Mouse (Mus musculus): Measurements from ENCODE around the gene Cpvl.

The Cpvl gene

DNA sequence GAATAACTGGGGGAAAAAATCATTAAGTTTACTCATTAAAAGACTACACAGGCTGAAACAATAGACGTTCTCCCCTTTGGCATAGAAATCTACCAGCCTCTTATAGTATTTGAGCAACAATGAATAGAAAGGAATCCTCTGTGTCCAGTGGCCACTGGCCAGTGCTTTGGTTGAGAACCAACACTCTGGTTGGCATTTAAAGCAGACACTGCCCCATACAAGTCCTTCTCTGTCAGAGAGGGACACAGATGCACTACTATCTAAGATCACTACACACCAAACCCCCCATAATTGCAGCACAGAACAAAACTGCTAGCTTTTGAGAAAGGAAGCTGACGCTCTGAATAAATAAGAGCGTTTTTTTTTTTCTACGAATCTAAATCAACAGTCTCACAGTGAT is 93.5 kb downstream of the Cpvl start:
- in situ Hi-C loops (cut with MboI), result no loop called here

DNA sequence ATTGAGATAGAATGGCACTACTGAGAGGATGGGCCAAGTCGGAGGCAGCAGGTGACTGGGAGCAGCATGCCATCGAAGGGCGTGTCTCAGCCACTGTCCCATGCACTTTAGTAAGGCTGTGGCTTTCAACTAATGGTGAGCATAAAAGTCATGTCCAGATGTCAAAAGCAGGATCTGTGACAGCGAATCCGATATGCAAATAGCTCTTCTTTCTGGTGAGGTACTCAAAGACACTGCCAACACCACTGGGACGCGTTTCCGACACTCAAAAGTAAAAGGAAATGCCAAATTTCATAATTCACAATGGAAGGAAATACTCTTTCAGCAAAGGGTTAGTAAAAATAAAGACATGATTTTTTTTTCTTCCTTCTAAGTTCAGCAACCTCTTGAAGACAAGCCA is 94.0 kb downstream of the Cpvl start:
- in situ Hi-C loops (cut with MboI), result no loop called here

DNA sequence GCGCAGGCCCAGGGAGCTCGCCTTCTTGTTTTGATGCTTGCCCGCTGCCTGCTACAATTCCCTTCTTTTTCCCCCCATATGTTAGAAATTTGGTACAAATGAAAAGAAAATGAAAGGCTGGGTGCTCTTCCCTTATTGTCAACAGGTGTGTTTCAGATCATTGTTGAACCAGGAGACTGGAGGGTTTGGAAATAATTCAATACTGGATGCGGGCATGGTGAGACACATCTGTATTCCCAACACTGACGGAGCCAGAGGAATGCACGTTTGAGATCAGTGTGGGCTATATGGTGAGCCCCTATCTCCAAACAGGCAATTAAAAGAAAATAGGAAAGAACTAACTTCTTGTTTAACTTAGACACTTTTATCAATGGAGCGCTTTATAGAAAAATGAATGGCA is 95.1 kb downstream of the Cpvl start:
- in situ Hi-C loops (cut with MboI), result no loop called here

DNA sequence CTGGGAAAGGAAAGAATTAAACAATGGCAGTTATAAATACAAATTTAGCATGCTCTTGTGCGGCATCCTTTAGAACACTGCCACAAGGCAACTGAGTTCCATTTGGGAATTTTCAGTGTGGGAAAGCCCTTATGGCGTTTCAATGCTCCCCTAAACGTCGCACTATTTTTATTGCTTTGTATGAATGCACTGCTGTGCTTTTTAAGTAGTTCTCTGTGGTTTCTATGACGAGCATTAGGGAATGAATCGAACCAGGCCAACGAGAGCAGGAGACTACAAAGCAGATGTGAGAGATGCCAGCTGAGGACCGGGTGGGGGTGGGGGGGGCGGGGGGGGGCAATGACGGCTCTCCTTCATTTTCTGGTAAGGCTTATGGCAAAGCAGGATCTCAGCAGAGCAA is 96.8 kb downstream of the Cpvl start:
- in situ Hi-C loops (cut with MboI), result no loop called here

DNA sequence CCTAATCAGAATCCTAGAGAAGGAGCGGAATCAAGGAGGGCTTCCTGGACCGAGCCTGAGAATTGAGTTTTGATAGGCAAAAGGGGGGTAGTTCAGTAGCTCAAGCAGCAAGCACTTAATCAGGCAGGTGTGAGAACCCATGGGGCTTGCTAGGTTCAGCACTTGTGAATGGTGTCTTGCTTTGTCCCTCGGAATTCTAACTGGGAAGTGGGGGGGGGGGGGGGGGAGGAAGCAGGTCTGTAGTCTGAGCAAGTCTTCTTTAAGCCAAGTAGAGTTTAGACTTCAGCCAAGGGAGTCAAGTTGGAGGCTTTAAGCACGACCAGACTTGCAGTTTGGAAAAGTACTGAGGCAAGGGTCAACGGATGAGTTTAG is 97.2 kb downstream of the Cpvl start:
- in situ Hi-C loops (cut with MboI), result no loop called here

GRCm38 (mm10) chr6:53880530-53881234 is 97.8 kb downstream of the Cpvl start:
- in situ Hi-C loops (cut with MboI), result no loop called here

DNA sequence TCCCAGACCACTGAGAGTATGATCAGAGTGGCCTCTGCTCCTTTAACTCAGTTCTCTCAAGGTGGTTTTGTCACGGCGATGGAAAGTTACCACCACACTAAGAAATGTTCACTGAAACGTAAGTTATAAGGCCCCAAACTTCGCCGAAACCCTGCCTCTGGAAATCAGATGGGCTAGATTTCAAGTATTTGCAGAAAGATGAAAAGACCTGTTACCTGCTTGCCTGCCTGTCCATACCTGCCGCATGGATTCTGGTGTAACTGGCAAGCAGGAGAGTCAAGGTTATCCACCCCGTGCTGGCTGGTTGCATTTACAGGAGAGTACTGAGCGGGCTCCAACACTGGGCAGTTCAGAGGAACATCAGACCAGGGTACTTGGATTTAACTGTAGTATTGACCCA is 98.9 kb downstream of the Cpvl start:
- in situ Hi-C loops (cut with MboI), result no loop called here

DNA sequence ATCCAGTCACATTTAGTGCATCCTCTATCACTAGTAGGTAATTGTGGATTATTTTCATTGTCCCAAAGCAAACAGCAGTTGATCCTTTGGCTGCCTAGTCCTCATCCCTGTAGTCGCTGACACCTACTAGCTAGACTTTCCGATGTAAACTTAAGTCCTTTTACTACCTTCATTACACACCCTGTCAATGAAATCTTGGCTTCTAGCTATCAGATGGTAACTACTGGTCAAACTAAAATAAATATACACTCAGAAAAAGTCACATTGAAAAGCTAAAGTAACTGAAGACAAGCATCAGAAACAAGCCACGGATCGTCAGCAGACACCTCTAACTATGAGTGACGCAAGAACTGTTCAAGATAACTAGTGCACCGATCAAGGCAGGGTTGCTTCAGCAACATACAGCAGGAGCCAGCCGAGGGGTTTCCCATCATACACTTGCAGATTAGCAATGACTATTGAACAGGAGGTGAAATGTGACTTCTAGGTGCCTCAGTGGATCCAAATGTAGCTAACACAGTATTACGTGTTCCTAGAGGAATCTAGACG is 103.5 kb downstream of the Cpvl start:
- in situ Hi-C loops (cut with MboI), result no loop called here

DNA sequence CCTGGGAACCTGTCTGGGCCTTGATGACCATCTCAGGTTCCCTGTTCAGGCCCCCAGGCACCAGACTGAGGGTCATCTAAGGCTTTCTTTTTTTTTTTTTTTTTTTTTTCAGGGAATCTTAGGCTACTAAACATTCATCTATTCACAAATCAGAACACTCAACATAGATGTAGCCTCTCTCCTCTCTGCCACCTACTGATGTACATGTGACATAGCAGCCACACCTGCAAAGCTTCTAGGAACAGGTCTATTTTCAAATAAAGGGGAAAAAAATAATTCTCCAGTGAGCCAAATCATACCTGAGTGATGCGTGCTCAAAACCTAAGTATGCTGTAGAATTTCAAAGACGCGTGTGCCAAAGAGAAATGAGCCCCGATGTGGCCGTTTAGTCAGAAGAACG is 106.6 kb downstream of the Cpvl start:
- in situ Hi-C loops (cut with MboI), result no loop called here

DNA sequence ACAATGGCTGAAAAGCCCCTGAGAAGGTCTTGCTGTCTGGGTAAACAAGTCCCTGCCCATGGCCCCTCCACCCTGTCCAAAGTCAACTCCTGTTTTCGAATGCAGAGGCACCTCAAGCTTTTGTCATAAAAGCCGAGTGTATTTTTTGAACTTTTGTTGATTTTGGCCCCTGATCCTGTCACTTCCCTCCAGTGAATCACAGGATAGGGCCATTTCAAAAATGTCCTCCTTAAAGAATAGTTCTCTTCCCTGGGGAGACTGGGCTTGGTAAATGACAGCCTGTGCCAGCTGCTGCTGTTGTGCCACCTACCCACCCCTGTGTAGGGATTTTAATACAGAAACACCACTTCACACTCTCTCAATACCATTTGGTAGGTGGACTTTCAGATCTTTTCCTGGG is 115.5 kb downstream of the Cpvl start:
- in situ Hi-C loops (cut with MboI), result no loop called here

- in situ Hi-C loops (cut with MboI), result no loop called here
Observed at GRCm38 (mm10) chr6:53859106-53859505, 119.4 kb downstream of the Cpvl start.

DNA sequence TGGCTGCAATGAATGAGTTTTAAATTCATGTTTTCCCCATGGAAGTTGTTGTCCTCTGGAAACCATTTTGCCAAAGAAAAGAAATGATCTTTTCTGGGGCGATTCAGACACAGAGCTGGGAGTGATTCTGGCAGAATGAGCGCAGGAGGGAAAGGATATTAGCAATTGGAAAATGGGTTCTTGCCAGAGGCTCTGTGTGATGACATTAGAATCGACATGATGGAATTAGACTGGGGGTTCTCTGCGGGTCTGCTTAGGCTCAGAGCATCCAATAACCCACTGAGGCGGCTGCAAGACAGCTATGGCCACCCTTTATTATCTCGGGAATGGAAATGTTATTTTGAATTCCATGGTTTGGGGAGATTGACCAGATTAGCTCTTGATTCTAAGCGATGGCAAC is 120.6 kb downstream of the Cpvl start:
- in situ Hi-C loops (cut with MboI), result no loop called here

DNA sequence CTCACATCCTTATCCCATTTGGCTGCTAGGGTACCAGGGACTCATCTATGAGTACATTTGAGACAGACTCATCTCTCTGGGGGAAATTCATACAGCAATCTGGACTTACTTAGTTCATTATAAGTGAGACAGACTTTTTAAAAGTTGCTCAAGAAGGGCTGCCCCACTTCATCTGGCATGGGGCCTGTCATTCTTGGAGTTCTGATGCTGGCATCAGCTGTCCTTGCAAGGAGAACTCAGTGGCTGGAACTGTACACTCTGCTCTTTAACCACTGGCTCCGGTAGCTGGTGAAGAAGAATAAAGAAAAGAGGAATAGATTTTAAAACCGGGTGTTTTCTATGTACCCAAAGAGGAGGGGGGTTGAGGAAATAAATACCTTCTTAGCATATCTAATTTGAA is 121.7 kb downstream of the Cpvl start:
- in situ Hi-C loops (cut with MboI), result no loop called here

DNA sequence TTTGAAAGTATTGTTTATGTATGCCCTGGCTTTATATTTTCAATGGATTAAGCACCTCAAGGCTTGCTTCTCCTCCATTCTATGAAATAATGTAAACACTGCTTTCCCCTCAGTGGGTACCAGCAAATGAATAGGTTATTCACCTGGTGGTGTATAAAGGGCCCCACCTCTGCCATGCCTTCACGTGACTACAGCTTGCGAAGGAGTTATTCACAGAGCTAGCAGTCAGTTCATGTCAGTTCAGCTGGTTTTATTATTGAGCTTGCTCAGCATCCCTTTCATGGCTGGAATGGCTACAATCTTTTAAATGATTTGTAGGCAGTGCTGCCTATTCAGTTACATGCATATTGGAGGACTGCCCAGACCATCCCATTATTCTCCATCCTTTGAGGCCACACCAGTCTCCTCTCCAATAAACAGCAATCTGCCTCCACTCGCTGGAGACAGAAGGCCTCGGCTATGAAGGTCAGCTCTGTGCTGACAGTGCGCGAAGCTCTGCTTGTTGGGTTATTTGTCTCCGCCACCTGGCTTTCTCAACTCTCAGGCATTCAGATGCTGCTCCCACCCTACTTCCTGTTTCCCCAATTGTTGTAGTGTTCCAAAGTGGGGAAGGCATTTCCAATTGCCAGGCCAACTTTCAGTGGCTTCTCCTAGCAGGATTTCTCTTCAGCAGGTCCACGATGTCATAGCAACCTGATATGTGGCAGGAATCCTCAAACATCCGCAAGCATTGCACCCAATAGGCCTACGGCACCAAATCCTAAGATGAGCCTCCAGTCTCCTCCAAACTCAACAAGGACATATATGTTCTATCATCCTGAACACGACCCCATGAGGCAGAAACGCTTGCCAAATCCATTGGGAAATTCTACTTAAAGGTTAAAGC is 123.3 kb downstream of the Cpvl start:
- in situ Hi-C loops (cut with MboI), result no loop called here

DNA sequence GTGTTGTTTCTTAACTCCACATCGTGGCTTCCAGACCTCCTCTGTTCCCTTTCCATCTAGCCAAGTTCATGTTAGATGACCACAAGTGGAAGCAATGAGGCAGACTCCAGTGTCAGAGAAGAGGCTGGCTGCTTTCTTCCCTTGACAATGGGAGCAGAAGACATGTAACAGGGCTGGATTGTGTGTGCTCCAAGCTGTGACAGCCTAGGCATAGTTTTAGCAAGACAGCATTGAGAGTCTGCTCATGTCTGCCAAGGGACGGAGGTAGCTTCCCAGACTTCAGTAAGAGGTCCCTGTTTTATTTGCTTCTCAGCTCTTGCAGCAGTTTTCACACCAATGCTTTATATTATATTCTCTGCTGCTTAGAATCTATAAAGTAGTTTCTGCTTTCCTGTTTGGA is 124.2 kb downstream of the Cpvl start:
- in situ Hi-C loops (cut with MboI), result no loop called here

DNA sequence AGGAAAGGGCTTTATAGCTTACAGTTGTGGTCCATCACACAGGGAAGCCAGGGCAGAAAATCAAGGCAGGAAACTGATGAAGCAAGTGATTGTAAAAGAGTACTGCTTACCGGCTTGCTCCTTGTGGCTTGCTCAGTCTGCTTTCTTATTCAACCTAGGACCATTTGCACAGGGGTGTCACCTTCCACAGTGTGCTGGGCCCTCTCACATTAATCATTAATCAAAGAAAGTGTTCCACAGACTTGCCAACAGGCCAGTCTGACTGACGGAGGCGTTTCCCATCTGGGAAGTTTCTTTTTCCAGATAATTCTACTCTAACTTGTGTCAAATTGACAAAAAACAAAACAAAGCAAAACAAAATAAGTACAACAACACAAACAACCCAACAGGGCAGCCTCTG is 124.9 kb downstream of the Cpvl start:
- in situ Hi-C loops (cut with MboI), result no loop called here

GRCm38 (mm10) chr6:53844626-53845025 is 133.8 kb downstream of the Cpvl start:
- in situ Hi-C loops (cut with MboI), result no loop called here

DNA sequence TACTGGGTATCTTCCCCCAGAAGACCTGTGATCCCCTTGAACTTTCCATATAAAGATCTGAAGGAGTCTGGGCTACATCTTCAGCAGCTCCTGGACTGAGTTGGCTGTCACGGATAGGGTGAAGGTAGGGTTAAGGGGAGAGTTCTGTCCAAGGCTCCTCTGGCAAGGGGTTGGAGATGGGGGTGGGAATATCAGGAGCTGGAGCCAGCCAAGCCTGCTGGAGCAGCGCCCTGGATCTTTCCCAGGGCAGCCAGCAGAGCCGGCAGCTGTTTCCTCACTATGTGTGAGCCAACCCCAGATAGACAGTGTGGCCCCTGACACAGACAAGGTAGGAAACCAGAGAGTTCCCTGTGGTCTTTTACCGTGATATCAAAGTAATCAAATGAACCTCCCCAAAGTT is 153.3 kb downstream of the Cpvl start:
- in situ Hi-C loops (cut with MboI), result no loop called here
